Mouse (Mus musculus) embryonic stem cell, embryonic (primary cell): ENCODE results near the gene Ccdc92.

Experiments used
- CTCF ChIA-PET, 4 experiments: fragments of 300-600 bp in 2 of 4; fragments of 350-600 bp in 2 of 4; sonication (Branson Sonifier 250); formaldehyde crosslinking; loops; one replicate each; lab custom pipeline; 2022; ENCODE audit warnings: inconsistent platforms in 2 of 4; lab: Charles Lee
- POLR2A ChIA-PET, 4 experiments: fragments of 300-600 bp in 2 of 4; fragments of 350-600 bp in 2 of 4; sonication (Branson Sonifier 250); formaldehyde crosslinking; loops; one replicate each; lab custom pipeline; 2022; ENCODE audit warnings: antibody characterized with exemption in 4 of 4, inconsistent platforms in 1 of 4; lab: Charles Lee

Ccdc92 gene

GRCm38 (mm10) chr5:124873096-124873495 lies 10.9 kb upstream of the Ccdc92 start:
- CTCF ChIA-PET, result interaction anchor here in 3 of 4 experiments (0.6 to 2.0 kb wide), 9 partner anchors 10 to 1574 kb away, joined by 3 to 8 read pairs (median 3); partner anchors contain the start of gene Zfp664 (in 1 of the 3)

GRCm38 (mm10) chr5:124872033-124872432 lies 9.8 kb upstream of the Ccdc92 start:
- POLR2A ChIA-PET, result interaction anchor here in 1 of 4 experiments (1.1 kb wide), 1 partner anchor 9 kb away, joined by 3 read pairs; no protein-coding TSS in a partner anchor

More at GRCm38 (mm10) chr5:124873096-124873495, 10.9 kb upstream of the Ccdc92 start:
- POLR2A ChIA-PET, result interaction anchor here in 2 of 4 experiments (0.5 to 1.7 kb wide), 3 partner anchors 9 to 254 kb away, joined by 3 to 6 read pairs (median 4); no protein-coding TSS in a partner anchor

DNA sequence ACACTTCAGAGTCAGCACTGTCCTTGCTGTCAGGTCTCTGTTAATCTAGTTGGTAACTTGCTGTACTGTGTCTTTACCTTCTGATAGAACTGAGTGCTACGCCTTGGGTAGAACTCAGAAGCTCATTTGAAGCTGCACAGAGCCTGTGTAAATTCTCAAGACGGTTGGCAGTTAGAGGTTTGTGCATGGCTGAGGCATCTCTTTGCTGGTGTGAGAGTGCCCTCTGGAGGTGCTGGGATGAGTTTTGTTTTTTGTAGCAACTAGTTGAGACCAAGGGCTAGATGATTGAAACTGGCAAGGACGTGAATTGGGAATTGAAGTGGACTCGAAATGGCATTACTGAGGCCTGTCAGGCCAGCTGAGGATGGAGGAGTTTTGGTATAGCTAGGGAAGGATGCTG lies 6.8 kb upstream of the Ccdc92 start:
- CTCF ChIA-PET, result interaction anchor here in 2 of 4 experiments (0.8 to 1.2 kb wide), 3 partner anchors 26 to 95 kb away, joined by 3 to 4 read pairs (median 3); no protein-coding TSS in a partner anchor
- POLR2A ChIA-PET, result no interaction called here

More at GRCm38 (mm10) chr5:124872033-124872432, 9.8 kb upstream of the Ccdc92 start:
- CTCF ChIA-PET, result interaction anchor here in 1 of 4 experiments (1.3 kb wide), 1 partner anchor 237 kb away, joined by 3 read pairs; no protein-coding TSS in a partner anchor

DNA sequence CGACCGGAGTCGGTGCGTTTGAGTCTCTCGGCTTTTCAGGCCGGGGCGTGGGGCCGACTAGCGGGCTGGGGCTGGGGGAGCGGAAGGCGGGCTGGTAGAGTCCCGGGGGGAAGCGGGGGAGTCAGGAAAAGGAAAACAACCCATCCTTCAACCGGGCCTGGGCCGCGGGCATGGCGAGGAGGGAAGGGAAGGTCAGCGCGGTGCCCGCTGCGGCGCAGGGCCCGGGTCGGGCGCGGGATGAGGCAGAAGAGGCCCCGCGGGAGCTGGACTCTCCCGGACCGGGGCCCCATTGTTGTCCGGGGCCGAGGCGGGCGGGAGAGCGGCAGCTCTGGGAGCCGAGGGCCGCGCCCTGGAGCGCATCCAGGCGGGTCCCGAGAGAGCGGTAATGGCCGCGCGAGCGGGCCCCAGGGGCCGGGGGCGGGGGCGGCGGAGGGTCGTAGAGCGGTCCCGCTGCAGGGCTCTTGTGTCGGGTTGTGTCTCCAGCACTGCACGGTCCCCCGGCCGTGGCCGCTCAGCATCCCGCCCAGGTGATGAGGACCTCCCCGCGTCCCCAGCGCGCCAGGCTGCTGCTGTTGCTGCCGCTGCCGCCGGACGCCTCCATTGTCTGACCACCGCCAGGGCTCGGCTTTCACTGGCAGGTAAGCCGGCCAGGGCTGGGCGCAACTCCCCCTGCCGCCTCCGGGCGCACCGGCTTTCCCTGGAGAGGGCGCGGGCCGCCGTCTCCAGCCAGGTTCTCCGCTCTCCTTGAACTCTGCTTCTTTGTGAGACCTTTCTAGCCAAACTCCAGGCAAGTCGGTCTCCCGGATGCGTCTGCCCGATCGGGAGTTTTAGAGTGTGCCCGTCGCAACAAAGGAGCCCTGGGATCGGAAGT lies 882 bp upstream of the Ccdc92 start:
- POLR2A ChIA-PET, result interaction anchor here in 3 of 4 experiments (0.6 to 2.4 kb wide), 3 partner anchors 8 to 103 kb away, joined by 3 to 6 read pairs (median 3); no protein-coding TSS in a partner anchor
- CTCF ChIA-PET, result interaction anchor here in 3 of 4 experiments (0.7 to 1.4 kb wide), 4 partner anchors 10 to 264 kb away, joined by 3 to 6 read pairs (median 4); no protein-coding TSS in a partner anchor

- CTCF ChIA-PET, result interaction anchor here in 3 of 4 experiments (0.6 to 1.4 kb wide), 9 partner anchors 9 to 422 kb away, joined by 3 to 6 read pairs (median 3); partner anchors contain the start of gene Kmt5a (in 1 of the 3)
- POLR2A ChIA-PET, result interaction anchor here in 3 of 4 experiments (0.5 to 2.9 kb wide), 16 partner anchors 9 to 534 kb away, joined by 3 to 32 read pairs (median 4); partner anchors contain the start of genes 2810006K23Rik (in 1 of the 3) and Mphosph9 (in 1 of the 3)
Observed at GRCm38 (mm10) chr5:124861463-124861862, 761 bp downstream of the Ccdc92 start.

DNA sequence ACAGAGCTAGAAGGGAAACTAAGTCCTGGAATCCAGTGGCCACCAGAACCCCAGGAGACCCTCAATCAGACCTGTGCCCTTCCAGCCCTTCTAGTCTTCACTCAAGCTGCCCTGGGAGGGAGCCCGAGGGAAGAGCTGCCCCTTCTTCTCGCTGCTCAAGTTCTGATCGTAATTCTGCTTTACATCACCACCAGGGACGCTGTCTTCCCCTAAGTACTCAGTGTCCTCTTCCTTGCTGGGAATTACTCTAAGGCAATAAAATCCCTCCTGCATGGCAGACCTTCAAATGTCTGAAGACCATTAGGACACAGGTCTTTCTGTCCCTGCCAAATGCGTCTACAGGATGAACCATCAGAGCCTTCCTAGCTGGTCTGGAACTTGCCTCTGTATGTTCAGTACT lies 2.2 kb downstream of the Ccdc92 start:
- POLR2A ChIA-PET, result interaction anchor here in 2 of 4 experiments (1.1 to 2.9 kb wide), 6 partner anchors 8 to 534 kb away, joined by 3 to 32 read pairs (median 5); partner anchors contain the start of gene Scarb1 (in 1 of the 2)
- CTCF ChIA-PET, result interaction anchor here in 3 of 4 experiments (0.6 to 1.4 kb wide), 9 partner anchors 8 to 541 kb away, joined by 3 to 11 read pairs (median 3); no protein-coding TSS in a partner anchor

DNA sequence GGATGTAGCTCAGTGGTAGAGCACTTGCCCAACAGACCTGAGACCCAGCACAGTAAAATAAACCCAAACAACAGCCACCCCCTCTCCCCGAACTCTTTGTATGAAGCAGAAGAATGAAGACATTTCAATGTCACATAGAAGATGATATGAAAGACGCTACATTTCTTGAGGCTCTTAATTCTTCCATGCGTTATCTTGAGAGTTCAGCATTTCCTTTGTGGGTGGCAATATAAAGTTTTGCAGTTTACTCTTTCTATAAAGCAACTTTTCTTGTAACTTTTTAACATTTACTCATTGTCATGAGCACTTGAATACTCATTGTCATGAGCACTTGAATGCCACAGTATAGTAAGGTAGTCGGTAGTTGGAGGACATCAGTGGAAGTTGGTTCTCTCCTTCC lies 8.0 kb downstream of the Ccdc92 start:
- ChIA-PET POLR2A (interaction anchor here in 1 of 4 experiments (2.7 kb wide), 1 partner anchor 11 kb away, joined by 12 read pairs; no protein-coding TSS in a partner anchor), CTCF (no interaction called here)

GRCm38 (mm10) chr5:124853079-124853478 lies 9.1 kb downstream of the Ccdc92 start:
- ChIA-PET POLR2A (interaction anchor here in 2 of 4 experiments (1.1 to 3.8 kb wide), 6 partner anchors 8 to 18 kb away, joined by 3 to 32 read pairs (median 9); partner anchors contain the start of gene Ccdc92 (in 2 of the 2)), CTCF (interaction anchor here in 2 of 4 experiments (0.6 to 1.5 kb wide), 3 partner anchors 8 to 199 kb away, joined by 3 to 4 read pairs (median 4); no protein-coding TSS in a partner anchor)

DNA sequence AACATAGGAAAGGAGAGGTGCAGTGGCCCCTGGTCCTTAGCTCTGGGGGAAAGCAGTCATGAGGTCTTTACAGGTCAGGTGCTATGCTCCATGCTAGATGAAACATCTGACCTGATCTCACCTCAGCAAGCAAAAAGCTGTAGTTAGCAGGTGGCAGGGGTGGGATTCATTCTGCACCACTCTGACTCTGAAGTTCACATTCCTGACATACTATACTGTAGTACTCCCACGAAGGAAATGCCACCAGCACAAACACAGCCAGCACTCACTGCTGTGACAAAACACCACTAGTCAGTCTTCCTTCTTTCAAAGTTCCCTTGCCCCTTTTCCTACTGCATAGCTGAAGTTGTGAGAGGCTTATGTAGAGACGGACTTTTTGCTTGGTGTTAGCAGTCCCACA lies 9.9 kb downstream of the Ccdc92 start:
- ChIA-PET POLR2A (interaction anchor here in 3 of 4 experiments (0.5 to 3.8 kb wide), 11 partner anchors 9 to 63 kb away, joined by 3 to 32 read pairs (median 5); partner anchors contain the start of gene Ccdc92 (in 2 of the 3)), CTCF (interaction anchor here in 2 of 4 experiments (0.6 to 1.5 kb wide), 4 partner anchors 9 to 199 kb away, joined by 3 to 4 read pairs (median 4); no protein-coding TSS in a partner anchor)

GRCm38 (mm10) chr5:124851572-124851971 lies 10.7 kb downstream of the Ccdc92 start:
- POLR2A ChIA-PET, result interaction anchor here in 2 of 4 experiments (0.5 to 3.8 kb wide), 7 partner anchors 8 to 62 kb away, joined by 3 to 32 read pairs (median 5); partner anchors contain the start of gene Ccdc92 (in 2 of the 2)
- CTCF ChIA-PET, result interaction anchor here in 1 of 4 experiments (0.6 to 1.2 kb wide), 2 partner anchors 57 to 641 kb away, joined by 3 to 9 read pairs; no protein-coding TSS in a partner anchor

DNA sequence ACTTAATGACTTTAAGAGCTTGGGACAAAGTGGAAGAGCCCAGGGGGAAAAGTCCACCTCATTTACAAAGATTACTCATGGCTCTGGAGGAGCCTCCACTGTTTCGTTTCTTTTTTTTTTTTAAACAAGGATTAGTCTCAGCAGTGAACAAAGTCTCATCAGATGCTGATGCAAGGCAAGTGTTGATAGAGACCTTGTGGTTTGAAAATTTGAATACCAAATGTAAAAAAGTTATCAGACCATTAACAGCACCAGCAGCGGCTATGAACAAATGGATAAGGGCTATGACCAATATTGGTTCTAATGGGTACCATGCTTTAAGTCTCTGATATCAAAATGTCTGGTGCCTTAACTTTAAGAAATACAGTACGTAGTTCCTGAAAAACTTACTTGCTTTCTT lies 13.2 kb downstream of the Ccdc92 start:
- CTCF ChIA-PET, result no interaction called here
- POLR2A ChIA-PET, result no interaction called here

- ChIA-PET POLR2A (no interaction called here), CTCF (interaction anchor here in 3 of 4 experiments (0.6 kb wide), 4 partner anchors 29 to 662 kb away, joined by 3 to 4 read pairs (median 3); no protein-coding TSS in a partner anchor)
Observed at GRCm38 (mm10) chr5:124847014-124847413, 15.2 kb downstream of the Ccdc92 start.

GRCm38 (mm10) chr5:124844929-124845328 lies 17.3 kb downstream of the Ccdc92 start:
- ChIA-PET CTCF (interaction anchor here in 2 of 4 experiments (0.6 to 1.5 kb wide), 2 partner anchors 25 to 68 kb away, joined by 3 to 5 read pairs; no protein-coding TSS in a partner anchor), POLR2A (interaction anchor here in 2 of 4 experiments (0.6 to 1.8 kb wide), 3 partner anchors 12 to 33 kb away, joined by 3 to 4 read pairs (median 3); no protein-coding TSS in a partner anchor)

GRCm38 (mm10) chr5:124843386-124843785 lies 18.8 kb downstream of the Ccdc92 start:
- ChIA-PET CTCF (interaction anchor here in 3 of 4 experiments (0.5 to 1.5 kb wide), 4 partner anchors 25 to 407 kb away, joined by 3 to 6 read pairs (median 4); no protein-coding TSS in a partner anchor), POLR2A (interaction anchor here in 2 of 4 experiments (0.6 to 2.7 kb wide), 7 partner anchors 7 to 1437 kb away, joined by 3 to 12 read pairs (median 3); no protein-coding TSS in a partner anchor)

- ChIA-PET POLR2A (interaction anchor here in 1 of 4 experiments (0.8 to 1.2 kb wide), 4 partner anchors 11 to 56 kb away, joined by 3 to 4 read pairs (median 3); no protein-coding TSS in a partner anchor), CTCF (interaction anchor here in 2 of 4 experiments (0.5 to 0.6 kb wide), 3 partner anchors 19 to 632 kb away, joined by 3 read pairs; no protein-coding TSS in a partner anchor)
Observed at GRCm38 (mm10) chr5:124840669-124841068, 21.6 kb downstream of the Ccdc92 start.

DNA sequence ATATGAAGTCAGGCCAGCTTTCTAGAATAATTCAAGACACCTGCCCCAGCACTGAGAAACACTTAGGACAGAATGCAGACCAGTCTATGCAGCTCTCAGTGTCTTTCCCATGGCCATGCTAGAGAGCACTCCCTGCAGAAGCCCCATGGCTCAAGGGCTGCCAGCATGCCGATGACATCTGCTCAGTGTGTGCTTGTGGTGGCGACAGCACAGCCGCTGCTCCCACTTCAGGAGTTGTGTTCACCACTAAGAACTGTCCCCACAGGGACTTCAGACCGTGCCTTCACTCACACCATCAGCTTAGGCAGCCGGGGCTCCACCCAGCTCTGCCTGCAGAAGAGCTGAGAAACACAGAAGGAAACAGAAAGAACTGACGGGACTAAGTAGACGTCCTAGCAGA lies 22.0 kb downstream of the Ccdc92 start:
- CTCF ChIA-PET, result interaction anchor here in 2 of 4 experiments (0.5 to 0.6 kb wide), 3 partner anchors 20 to 631 kb away, joined by 3 read pairs; no protein-coding TSS in a partner anchor

DNA sequence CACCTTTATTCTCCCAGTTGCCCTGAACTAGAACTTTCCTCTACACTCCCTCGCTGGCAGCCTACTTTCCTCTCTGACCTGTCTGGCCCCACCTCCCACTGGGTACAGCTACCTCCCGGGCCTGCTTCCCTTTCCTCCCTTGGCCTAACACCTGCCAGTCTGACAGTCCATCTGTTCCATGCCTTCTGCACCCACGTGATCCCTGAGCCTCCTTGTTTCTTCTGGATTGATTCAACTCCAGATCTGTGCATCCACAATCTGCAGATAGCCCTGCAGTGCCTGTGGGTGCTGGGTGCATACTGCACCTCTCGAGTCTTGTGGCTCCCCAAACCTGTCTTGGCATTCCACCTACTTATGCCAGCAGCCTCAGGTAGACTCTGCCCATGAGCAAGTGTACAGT lies 25.6 kb downstream of the Ccdc92 start:
- ChIA-PET CTCF (interaction anchor here in 2 of 4 experiments (0.5 to 1.5 kb wide), 6 partner anchors 25 to 710 kb away, joined by 3 to 6 read pairs (median 3); partner anchors contain the start of gene Ccdc92 (in 1 of the 2)), POLR2A (interaction anchor here in 3 of 4 experiments (0.6 to 2.0 kb wide), 5 partner anchors 10 to 227 kb away, joined by 3 to 6 read pairs (median 4); no protein-coding TSS in a partner anchor)

More for the DNA sequence above, 22.0 kb downstream of the Ccdc92 start:
- POLR2A ChIA-PET, result interaction anchor here in 1 of 4 experiments (0.8 to 1.2 kb wide), 4 partner anchors 10 to 55 kb away, joined by 3 to 4 read pairs (median 3); no protein-coding TSS in a partner anchor
